Mouse (Mus musculus): ENCODE results near the gene Smurf1. TPM values are rescaled to one million over a fixed set of nuclear protein-coding genes. Genes with fewer than 3 reads are reported as not detected.

The Smurf1 gene
- polyA plus RNA-seq, 1 experiment = 19.7 TPM

- no peaks in the 10 kb centered on the region for H3K27me3 ChIP-seq (ENCODE audit: control insufficient read depth, insufficient read depth, low read length, poor library complexity, severe bottlenecking)
- TF ChIP-seq CTCF (IDR thresholded peaks at IDR 0.05; ENCODE audit: low read depth, low read length) = no peak
- no peak for TF ChIP-seq EP300 (IDR thresholded peaks at IDR 0.05; ENCODE audit: insufficient read depth, low read depth, low read length)
- no peak for TF ChIP-seq POLR2A (IDR thresholded peaks at IDR 0.05; ENCODE audit: insufficient read depth, low read length)
These were observed 32.2 kb downstream of the Smurf1 start for GRCm38 (mm10) chr5:144933486-144933885.

GRCm38 (mm10) chr5:144931841-144932240 is 33.8 kb downstream of the Smurf1 start:
- Histone ChIP-seq H3K9ac (ENCODE audit: low read depth, poor library complexity, severe bottlenecking) (no peak overlapping the region), H3K9me3 (replicated peaks; ENCODE audit: control insufficient read depth, insufficient read depth, low read length, poor library complexity, severe bottlenecking) (no peaks in the 10 kb centered on the region), H3K27me3 (ENCODE audit: control insufficient read depth, insufficient read depth, low read length, poor library complexity, severe bottlenecking) (no peaks in the 10 kb centered on the region), H3K4me3 (ENCODE audit: low read depth, low read length) (no peak overlapping the region), H3K27ac (ENCODE audit: insufficient read depth, low read length) (no peak overlapping the region), H3K4me1 (ENCODE audit: control insufficient read depth, insufficient read depth, low read length) (peaks cover 3% of the 10 kb centered on the region), H3K36me3 (ENCODE audit: control insufficient read depth, insufficient read depth, low read length, poor library complexity, severe bottlenecking) (no peaks in the 10 kb centered on the region)
- TF ChIP-seq EP300 (IDR thresholded peaks at IDR 0.05; ENCODE audit: insufficient read depth, low read depth, low read length) (no peak), CTCF (IDR thresholded peaks at IDR 0.05; ENCODE audit: low read depth, low read length) (no peak), POLR2A (IDR thresholded peaks at IDR 0.05; ENCODE audit: insufficient read depth, low read length) (no peak)

More at GRCm38 (mm10) chr5:144933486-144933885, 32.2 kb downstream of the Smurf1 start:
- Histone ChIP-seq H3K36me3 (ENCODE audit: control insufficient read depth, insufficient read depth, low read length, poor library complexity, severe bottlenecking) (no peaks in the 10 kb centered on the region), H3K9me3 (replicated peaks; ENCODE audit: control insufficient read depth, insufficient read depth, low read length, poor library complexity, severe bottlenecking) (no peaks in the 10 kb centered on the region), H3K4me1 (ENCODE audit: control insufficient read depth, insufficient read depth, low read length) (peaks cover 3% of the 10 kb centered on the region), H3K27ac (ENCODE audit: insufficient read depth, low read length) (no peak overlapping the region), H3K9ac (ENCODE audit: low read depth, poor library complexity, severe bottlenecking) (no peak overlapping the region), H3K4me3 (ENCODE audit: low read depth, low read length) (no peak overlapping the region)

DNA sequence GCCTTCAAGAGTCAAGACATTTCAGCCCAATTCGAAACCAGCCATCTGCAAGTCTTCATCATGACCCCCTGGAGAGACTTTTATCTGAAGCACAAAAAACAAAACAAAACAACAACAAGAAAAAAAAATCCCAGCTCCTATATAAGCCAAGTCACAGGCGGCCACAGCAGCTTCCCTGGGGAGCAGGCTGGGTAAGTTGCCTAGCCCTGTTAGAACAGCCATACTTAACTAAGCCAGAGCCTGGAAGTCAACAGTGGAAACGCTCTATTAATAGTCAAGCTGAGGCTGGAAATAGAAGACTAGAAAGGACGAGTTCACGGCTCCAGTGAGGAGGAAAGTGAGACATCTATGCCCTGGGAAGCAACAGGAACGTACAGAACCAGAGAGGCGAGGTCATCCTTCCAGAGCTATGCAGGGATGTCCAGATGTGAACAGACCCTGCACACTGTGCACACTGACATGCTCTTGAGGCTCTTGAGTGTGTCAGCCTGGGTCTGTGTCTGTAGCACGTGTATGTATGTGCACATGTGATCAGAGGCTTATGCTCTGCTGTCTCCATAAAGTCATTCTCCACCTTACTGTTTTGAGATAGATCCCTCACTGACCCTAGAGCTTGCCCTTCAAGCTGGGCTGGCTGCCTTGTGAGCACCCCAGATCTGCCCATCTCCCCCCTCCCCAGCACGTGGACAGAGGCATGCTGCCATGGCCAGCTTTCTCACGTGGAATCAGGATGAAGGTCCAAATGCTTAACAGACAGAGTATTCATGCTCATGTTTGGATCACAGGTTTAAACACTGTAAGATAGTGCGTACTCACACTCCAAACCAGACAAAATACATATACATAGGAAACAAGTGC is 36.6 kb downstream of the Smurf1 start:
- no peak overlapping the region for H3K27ac ChIP-seq (ENCODE audit: insufficient read depth, low read length)
- H3K36me3 ChIP-seq (ENCODE audit: control insufficient read depth, insufficient read depth, low read length, poor library complexity, severe bottlenecking) = no peaks in the 10 kb centered on the region
- TF ChIP-seq CTCF (IDR thresholded peaks at IDR 0.05; ENCODE audit: low read depth, low read length) (no peak), POLR2A (IDR thresholded peaks at IDR 0.05; ENCODE audit: insufficient read depth, low read length) (no peak), EP300 (IDR thresholded peaks at IDR 0.05; ENCODE audit: insufficient read depth, low read depth, low read length) (no peak)
- no peak overlapping the region for H3K9ac ChIP-seq (ENCODE audit: low read depth, poor library complexity, severe bottlenecking)
- no peak overlapping the region for H3K4me3 ChIP-seq (ENCODE audit: low read depth, low read length)
- H3K27me3 ChIP-seq (ENCODE audit: control insufficient read depth, insufficient read depth, low read length, poor library complexity, severe bottlenecking) = no peaks in the 10 kb centered on the region
- H3K4me1 ChIP-seq (ENCODE audit: control insufficient read depth, insufficient read depth, low read length) = no peaks in the 10 kb centered on the region
- no peaks in the 10 kb centered on the region for H3K9me3 ChIP-seq (replicated peaks; ENCODE audit: control insufficient read depth, insufficient read depth, low read length, poor library complexity, severe bottlenecking)

- Histone ChIP-seq H3K4me1 (ENCODE audit: control insufficient read depth, insufficient read depth, low read length) (no peaks in the 10 kb centered on the region), H3K4me3 (ENCODE audit: low read depth, low read length) (no peak overlapping the region), H3K27ac (ENCODE audit: insufficient read depth, low read length) (no peak overlapping the region), H3K36me3 (ENCODE audit: control insufficient read depth, insufficient read depth, low read length, poor library complexity, severe bottlenecking) (no peaks in the 10 kb centered on the region), H3K9ac (ENCODE audit: low read depth, poor library complexity, severe bottlenecking) (no peak overlapping the region), H3K9me3 (replicated peaks; ENCODE audit: control insufficient read depth, insufficient read depth, low read length, poor library complexity, severe bottlenecking) (no peaks in the 10 kb centered on the region), H3K27me3 (ENCODE audit: control insufficient read depth, insufficient read depth, low read length, poor library complexity, severe bottlenecking) (no peaks in the 10 kb centered on the region)
- TF ChIP-seq POLR2A (IDR thresholded peaks at IDR 0.05; ENCODE audit: insufficient read depth, low read length) (no peak), CTCF (IDR thresholded peaks at IDR 0.05; ENCODE audit: low read depth, low read length) (no peak), EP300 (IDR thresholded peaks at IDR 0.05; ENCODE audit: insufficient read depth, low read depth, low read length) (no peak)
These were observed 39.4 kb downstream of the Smurf1 start for GRCm38 (mm10) chr5:144926275-144926674.

GRCm38 (mm10) chr5:144923351-144923750 is 42.3 kb downstream of the Smurf1 start:
- H3K4me3 ChIP-seq (ENCODE audit: low read depth, low read length) = no peak overlapping the region

GRCm38 (mm10) chr5:144919790-144920189 is 45.9 kb downstream of the Smurf1 start:
- no peak overlapping the region for H3K27ac ChIP-seq (ENCODE audit: insufficient read depth, low read length)
- H3K9ac ChIP-seq (ENCODE audit: low read depth, poor library complexity, severe bottlenecking) = no peak overlapping the region
- no peak for TF ChIP-seq CTCF (IDR thresholded peaks at IDR 0.05; ENCODE audit: low read depth, low read length)
- TF ChIP-seq EP300 (IDR thresholded peaks at IDR 0.05; ENCODE audit: insufficient read depth, low read depth, low read length) = no peak
- no peak for TF ChIP-seq POLR2A (IDR thresholded peaks at IDR 0.05; ENCODE audit: insufficient read depth, low read length)
- no peaks in the 10 kb centered on the region for H3K27me3 ChIP-seq (ENCODE audit: control insufficient read depth, insufficient read depth, low read length, poor library complexity, severe bottlenecking)
- H3K36me3 ChIP-seq (ENCODE audit: control insufficient read depth, insufficient read depth, low read length, poor library complexity, severe bottlenecking) = no peaks in the 10 kb centered on the region
- no peak overlapping the region for H3K4me3 ChIP-seq (ENCODE audit: low read depth, low read length)
- no peaks in the 10 kb centered on the region for H3K9me3 ChIP-seq (replicated peaks; ENCODE audit: control insufficient read depth, insufficient read depth, low read length, poor library complexity, severe bottlenecking)
- H3K4me1 ChIP-seq (ENCODE audit: control insufficient read depth, insufficient read depth, low read length) = no peaks in the 10 kb centered on the region

More at GRCm38 (mm10) chr5:144923351-144923750, 42.3 kb downstream of the Smurf1 start:
- Histone ChIP-seq H3K9me3 (replicated peaks; ENCODE audit: control insufficient read depth, insufficient read depth, low read length, poor library complexity, severe bottlenecking) (no peaks in the 10 kb centered on the region), H3K36me3 (ENCODE audit: control insufficient read depth, insufficient read depth, low read length, poor library complexity, severe bottlenecking) (no peaks in the 10 kb centered on the region), H3K27ac (ENCODE audit: insufficient read depth, low read length) (no peak overlapping the region), H3K9ac (ENCODE audit: low read depth, poor library complexity, severe bottlenecking) (no peak overlapping the region), H3K27me3 (ENCODE audit: control insufficient read depth, insufficient read depth, low read length, poor library complexity, severe bottlenecking) (no peaks in the 10 kb centered on the region), H3K4me1 (ENCODE audit: control insufficient read depth, insufficient read depth, low read length) (no peaks in the 10 kb centered on the region)
- no peak for TF ChIP-seq EP300 (IDR thresholded peaks at IDR 0.05; ENCODE audit: insufficient read depth, low read depth, low read length)
- TF ChIP-seq CTCF (IDR thresholded peaks at IDR 0.05; ENCODE audit: low read depth, low read length) = no peak
- TF ChIP-seq POLR2A (IDR thresholded peaks at IDR 0.05; ENCODE audit: insufficient read depth, low read length) = no peak

Data from ES-Bruce4 (cell line).